Mouse (Mus musculus): ENCODE results near the gene Mex3a.

- TF ChIP-seq POLR2A (IDR thresholded peaks at IDR 0.05; ENCODE audit: insufficient read length, low read depth) = no peak
- no peak for TF ChIP-seq USF1 (IDR thresholded peaks at IDR 0.05; ENCODE audit: low read depth)
- TF ChIP-seq TCF3 (IDR thresholded peaks at IDR 0.05; ENCODE audit: insufficient read length, low read depth) = no peak
- TF ChIP-seq MAX (IDR thresholded peaks at IDR 0.05; ENCODE audit: low read depth) = no peak
- no peak for TF ChIP-seq SRF (IDR thresholded peaks at IDR 0.05; ENCODE audit: control insufficient read depth, insufficient read length, low read depth)
These were observed 7.9 kb downstream of the Mex3a start for GRCm38 (mm10) chr3:88540085-88540484.

Measured in myocyte (in vitro differentiated cells).